Mouse (Mus musculus): ENCODE measurements around the gene Igfbp6.

The Igfbp6 gene

DNA sequence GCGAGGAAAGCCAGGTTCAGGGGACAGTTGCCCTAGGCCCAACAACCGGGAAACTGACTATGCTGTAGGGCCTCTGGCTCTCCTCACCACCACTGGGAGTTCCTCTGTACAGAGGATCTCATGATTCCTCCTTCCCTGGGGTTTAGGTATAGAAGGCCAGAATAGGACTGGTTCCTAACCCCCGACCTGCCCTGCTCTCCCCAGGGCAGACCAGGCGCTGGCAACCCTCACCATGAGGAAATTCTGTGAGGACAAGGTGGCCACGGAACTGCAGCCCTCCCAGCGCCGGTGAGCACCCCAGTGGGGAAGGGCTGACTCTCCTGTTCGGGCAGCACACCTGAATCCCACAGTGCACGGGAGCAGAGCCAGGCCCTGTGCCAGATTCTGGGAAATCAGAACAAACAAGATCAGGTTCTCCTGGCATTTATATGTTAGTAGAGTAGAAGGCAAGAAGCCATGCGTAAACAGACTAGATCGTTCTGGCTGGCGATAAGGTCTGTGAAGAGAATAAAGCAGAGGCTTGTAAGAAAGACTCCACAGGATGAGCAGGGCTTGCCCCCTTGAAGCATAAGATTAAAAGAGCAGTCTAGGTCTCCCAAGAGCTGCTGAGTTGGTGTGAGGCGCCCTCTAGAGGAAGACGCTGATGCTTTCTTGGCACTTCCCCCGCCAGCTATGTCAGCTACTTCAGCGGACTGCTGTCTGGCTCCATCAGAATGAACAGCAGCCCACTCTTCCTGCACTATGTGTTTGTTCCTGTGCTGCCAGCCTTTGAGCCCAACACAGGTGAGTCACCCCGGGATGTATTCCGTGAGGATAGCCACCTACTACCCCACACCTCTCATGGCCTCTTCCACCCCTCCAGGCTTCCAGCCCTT, 35.3 kb upstream of the Igfbp6 start:
- DNase-seq = peak; percentile 87 to 91

DNA sequence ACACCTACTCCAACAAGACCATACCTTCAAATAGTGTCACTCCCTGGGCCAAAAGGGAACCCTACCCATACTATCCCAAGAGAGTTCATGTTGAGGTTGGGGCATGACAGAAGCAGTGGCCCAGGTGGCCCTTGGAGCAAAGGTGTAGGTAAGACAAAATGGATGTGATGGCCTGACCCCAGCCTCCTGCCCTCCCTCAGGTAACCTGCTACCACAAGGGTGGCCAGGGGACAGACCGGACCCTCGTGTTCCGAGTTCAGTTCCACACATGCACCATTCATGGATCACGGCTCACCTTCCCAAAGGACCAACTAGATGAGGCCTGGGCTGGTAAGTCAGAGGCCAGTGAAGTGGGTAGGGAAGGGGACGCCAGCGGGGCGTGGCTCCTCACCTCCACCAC, 33.9 kb upstream of the Igfbp6 start:
- DNase-seq = no peak

DNA sequence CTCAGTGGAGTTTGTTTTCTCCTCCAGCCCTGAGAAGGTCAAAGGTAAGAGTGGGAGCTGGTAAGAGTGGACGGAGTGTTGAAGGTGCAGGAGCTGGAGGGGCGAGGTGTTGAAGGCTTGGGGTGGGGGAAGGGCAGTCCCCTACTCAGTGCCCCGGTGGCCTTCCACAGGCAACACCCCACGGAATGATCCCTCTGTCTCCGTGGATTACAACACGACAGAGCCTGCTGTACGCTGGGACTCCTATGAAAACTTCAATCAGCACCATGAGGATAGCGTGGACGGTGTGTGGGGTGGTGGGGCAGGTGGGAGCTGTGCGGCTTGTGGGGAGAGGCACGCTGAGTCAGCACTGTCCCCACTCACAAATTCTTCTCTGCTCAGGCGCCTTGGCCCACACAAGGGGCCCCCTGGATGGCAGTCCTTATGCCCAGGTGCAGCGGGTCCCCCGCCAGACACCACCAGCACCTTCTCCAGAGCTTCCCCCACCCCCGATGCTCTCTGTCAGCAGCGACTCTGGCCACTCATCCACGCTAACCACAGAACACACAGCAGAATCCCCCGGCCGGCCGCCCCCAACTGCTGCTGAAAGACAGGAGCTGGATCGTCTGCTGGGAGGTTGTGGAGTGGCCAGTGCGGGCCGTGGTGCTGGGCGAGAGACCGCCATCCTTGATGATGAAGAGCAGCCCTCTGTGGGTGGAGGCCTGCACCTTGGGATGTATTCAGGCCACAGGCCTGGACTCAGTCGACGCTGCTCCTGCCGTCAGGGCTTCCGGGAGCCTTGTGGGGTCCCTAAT, 33.3 kb upstream of the Igfbp6 start:
- DNase-seq = no peak

DNA sequence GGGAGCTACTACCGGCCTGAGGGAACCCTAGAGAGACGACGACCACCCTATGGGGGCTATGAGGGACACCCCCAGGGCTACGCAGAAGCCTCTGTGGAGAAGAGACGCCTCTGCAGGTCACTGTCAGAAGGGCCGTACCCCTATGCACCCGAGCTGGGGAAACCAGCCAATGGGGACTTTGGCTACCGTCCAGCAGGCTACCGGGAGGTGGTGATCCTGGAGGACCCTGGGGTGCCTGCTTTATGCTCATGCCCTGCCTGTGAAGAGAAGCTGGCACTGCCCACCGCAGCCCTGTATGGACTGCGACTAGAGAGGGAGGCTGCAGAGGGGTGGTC, 32.7 kb upstream of the Igfbp6 start:
- no peak for DNase-seq

DNA sequence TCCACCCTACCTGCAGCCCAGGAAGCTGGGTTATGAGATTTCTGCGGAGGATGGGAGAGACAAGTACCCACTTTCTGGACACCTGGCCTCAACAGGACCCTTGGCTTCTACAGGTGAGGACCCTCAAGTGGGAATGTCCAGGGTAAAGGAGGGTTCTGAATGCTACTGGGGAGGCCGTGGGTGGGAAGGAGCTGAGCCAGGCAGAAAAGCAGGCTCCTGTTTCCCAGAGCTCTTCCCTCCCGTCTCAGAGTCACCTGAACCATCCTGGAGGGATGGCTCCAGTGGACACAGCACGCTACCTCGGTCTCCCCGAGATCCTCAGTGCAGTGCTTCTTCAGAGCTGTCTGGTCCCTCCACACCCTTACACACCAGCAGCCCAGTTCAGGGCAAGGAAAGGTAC, 32.0 kb upstream of the Igfbp6 start:
- DNase-seq = no peak

DNA sequence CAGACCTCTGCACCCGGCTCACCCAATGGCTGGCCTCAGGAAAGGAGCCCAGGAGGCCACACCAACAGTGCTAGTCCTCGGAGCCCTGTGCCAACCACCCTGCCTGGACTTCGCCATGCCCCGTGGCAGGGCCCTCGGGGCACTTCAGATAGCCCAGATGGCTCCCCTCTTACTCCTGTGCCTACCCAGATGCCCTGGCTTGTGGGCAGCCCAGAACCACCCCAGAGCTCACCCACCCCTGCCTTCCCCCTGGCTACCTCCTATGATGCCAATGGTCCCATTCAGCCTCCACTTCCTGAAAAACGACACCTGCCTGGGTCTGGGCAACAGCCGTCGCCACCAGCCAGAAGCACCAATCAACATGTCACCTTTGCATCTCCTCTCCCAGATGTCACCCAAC, 31.3 kb upstream of the Igfbp6 start:
- DNase-seq = no peak

DNA sequence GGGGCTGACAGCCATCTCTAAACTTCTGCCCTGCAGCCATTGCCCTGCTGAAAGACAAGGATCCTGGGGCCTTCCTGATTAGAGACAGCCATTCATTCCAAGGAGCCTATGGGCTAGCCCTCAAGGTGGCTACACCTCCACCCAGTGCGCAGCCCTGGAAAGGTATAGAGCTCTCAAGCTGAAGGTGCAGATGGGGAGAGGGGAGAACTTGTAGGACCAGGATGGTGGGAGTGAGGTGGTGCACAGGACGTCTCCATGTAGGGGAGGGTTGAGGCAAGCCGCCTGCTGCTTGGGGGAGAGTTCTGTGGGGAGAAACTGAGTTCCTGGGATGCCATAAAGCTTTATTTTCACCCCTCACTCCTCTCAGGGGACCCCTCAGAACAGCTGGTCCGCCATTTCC, 30.5 kb upstream of the Igfbp6 start:
- DNase-seq = no peak

DNA sequence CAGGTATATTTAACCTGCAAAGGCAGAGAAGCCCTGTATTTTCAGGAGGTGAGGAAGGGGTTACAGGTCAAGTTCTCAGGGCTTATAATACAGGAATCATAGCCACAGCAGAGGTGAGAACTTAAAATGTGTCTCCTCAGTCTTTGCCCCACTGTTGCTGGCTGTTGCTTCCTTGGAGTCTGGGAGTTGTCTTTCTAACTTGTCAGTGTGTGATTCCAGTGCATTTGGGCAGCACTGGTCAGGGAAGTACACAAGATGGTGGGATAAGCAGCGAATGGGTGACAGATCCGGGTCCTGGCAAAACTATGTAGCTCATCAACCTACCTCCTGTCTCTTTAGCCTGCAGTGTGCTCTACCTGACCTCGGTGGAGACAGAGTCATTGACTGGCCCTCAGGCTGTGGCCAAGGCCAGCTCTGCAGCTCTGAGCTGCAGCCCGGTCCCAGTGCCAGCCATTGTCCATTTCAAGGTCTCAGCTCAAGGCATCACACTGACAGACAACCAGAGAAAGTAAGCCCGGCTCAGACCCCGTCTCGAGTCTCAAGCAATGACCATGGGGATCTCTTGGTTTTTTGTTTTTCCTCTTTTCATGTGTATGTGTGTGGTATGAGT, 29.4 kb upstream of the Igfbp6 start:
- DNase-seq = no peak

DNA sequence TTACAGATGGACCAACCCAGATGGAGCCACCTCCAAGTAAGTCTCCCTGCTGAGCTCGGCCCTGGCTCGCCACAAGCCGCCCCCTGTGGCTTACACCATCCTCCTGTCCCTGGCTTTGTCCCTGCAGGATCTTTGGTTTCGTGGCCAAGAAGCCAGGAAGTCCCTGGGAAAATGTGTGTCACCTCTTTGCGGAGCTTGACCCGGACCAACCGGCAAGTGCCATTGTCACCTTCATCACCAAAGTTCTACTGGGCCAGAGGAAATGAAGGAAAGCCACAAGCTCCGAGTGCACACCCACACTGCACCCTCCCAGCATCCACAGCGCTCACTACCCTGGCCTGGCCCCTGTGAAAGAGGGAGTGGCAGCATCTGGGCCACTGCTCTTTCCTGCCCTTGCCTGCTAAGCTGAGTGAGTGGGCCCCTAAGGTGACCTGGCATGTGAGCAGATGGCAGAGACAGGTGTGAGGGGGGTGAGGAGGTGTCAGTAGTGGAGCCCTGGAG, 28.4 kb upstream of the Igfbp6 start:
- DNase-seq = no peak

DNA sequence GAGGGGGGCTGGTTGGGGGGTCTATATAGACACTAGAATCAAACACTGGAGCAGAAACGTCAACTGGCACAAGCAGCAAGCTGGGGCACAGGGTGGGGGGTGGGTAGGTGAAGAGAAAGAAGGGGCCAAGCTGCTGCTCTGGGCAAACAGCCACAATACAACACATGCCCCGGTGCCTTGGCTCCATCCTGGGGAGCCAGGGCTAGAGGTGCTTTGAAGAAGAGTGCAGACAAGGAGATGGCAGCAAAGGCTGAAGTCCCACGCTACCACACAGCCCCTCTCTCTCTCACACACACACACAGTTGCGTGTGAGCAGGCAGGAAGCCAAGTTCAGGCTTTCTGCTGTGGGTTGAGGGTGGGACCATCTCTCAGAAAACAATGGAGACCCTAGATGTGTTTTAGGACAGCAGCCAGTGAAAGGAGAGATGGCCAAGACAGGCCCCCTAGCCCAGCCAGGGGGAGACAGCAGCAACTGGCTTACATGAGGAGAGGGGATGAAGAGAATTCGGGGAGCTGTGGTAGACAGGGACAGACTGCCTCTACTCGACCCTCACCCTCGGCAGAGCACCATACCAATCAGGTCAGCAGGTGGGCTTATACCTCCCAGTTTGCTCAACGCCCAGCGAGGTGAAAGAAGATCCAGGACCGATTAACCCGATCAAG, 27.3 kb upstream of the Igfbp6 start:
- no peak for DNase-seq

DNA sequence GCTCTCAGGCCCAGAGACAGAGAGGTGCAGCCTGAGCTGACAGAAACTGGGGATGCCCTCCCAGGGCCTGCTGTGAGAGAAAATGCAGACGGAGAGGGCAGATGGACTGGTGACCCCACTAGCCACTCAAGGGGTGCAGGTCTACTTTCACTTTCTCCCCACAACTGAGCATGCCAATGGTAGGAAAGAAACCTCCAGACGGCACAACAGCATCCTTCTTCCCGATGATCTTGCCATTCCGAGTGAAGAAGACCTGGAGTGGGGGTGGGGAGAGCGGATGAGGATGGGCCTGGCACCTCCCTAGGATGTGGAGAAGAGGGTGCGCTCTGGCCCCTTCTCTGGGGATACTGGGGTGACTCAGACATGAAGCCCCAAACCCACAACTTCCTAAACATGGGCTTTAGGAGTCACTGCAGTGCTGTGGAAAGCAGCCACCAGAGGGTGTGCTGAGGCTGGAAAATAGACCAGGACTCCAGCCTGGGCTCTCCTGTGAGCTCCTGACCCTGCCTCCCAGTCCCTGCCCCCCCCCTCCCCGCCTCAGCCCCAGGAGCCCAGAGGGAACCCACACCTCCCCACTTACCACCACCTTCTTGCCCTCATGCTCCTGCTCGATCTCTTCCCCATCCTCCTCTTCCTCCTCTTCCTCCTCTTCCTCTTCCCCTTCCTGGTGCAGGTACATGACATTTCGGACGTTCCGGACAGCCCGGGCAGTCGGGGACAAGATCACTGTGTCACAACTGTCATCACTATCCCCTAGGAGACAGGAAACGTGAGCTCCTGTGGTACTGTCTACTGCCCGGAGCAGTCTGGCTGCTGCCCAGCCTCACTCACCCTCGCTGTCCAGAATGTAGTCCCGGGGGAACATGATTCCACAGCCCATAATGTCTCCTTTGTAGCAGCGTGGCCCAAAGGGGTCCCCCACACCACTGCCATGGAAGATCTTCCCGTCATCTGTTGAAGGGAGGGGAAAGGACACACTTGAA, 26.4 kb upstream of the Igfbp6 start:
- DNase-seq = peak; percentile 69 to 76

DNA sequence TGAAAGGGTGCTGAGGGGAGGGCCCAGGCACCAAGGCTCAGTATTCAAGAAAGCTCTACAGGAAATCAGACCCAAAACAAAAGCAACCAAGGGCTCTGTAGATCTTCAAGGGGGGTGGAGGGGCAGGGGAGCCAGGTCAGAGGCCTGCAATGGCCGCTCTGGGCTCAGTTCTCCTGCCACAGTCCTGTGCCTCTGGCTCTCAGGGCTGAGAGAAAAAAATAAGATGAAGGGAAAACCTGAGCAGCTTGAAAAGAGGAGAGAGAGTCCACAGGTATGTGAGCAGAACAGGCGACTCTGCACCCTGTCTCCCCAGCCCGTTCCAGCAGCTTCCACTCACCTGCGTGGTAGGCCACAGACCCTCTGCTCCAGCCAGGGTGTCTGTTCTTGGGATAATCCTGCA, 25.6 kb upstream of the Igfbp6 start:
- DNase-seq = no peak

DNA sequence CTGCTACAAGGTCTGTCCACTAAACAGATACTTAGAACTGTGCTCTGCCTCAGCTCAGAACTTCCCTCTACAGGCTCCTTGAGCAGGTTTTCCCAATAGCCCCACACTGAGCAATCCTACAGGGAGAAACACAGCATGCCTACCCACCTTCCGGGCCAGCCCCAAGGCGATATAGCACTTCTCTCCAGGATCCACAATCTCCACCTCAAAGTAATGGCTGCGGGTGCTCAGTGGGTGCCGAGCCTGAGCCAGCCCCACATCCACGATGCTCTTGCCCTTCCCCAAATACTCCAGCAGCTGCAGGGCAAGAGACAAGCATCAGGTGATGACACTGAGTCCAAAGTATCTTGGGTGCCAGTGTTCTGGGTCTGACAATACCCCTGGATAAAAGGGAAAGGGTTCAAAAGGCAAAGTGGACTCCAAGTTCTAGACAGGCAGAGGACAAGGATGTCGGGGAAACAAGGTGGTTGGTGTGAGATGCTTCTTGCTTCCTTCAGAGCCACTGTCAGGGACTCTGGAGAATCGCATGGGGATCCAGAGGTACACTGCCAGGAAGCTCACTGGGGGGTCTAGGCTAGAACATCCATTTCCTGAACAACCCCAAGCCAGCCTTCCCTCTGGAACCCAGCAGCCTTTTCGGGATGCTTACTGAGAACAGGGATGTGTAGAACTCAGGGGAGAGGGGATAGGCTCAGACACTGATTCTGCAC, 24.9 kb upstream of the Igfbp6 start:
- no peak for DNase-seq

DNA sequence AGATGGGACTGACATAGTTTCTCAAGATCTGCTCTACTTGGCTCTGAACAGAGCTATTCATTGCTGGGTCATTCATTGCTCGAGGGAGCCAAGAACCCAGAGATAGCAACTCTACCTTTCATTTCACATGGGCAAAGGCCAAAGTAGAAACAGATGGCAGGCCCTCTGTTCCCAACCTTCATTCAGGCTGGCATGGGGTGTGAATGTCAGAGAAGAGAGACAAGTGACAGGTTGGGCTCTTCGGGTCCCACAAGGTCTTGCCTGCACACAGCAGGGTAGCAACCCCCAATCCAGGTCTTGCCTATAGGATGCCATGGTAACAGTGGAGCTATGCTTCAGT, 24.4 kb upstream of the Igfbp6 start:
- no peak for DNase-seq

DNA sequence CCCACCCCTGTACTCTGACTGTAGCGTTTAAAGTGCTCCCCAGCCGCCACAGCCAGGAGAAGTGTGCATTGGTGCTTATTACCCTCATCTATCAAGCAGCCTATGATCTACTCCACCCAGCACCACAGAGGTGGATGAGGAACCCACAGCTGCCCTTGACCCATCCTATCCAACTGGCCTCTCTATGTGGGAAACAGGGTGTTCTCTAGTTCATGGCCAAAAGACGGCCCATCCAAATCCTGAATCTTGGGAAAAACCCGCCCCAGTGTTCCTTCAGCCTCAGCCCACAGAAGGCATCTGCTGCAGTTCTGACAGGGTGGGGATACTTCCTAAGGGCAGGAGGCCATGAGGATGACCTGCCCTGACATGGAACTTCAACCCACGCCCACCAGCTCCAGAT, 23.6 kb upstream of the Igfbp6 start:
- no peak for DNase-seq

DNA sequence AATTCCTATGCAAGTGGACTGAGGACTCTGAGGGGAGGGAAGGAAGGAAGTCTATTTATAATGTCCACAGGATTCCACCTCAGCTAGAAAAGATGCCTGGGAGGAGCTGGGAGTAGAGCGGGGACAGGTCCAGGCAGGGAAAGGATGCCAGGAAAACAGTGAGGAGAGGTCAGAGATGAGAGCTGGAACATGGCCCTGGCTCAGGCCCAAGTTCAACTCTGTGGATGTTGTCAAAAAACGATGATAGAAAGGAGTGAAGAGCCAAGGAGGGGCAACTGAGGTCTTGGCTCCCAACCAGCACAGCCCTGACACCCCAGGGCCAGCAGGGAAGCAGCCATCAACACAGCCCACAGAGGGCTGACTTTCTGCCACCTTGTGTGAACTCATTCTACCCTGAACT, 17.9 kb upstream of the Igfbp6 start:
- peak; percentile 60 to 67 for DNase-seq

DNA sequence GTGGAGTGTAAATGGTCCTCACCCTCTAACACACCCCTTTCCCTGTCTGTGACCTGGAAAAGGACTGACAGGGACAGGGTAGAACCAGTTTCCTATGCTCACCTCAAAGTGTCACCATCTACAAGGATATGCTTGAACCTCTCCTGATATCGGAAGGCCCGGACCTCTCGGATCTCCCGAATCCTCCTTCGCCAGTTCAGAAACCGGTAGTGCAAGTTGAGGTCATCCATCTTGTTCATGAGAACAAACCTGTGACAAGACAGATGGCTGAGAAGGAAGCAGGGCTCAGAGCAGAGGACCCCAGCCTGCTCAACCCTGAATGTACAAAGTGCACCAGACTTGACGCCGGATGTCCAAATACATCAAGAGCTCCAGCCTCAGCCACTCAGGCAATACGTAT, 10.8 kb upstream of the Igfbp6 start:
- no peak for DNase-seq

DNA sequence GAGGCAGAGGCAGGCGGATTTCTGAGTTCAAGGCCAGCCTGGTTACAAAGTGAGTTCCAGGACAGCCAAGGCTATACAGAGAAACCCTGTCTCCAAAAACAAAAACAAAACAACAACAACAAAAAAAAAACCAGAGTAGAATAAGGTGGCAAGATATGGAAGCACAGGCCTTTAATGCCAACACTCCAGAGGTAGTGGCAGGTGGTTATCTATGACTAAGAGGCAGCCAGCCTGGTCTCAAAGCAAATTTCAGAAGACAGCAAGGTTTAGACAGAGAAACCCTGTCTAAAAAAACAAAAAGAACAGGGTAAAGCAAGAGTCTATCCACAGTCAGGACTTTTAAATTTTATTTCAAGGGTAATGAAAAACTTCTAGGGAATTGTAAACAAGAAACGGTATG, 9.5 kb upstream of the Igfbp6 start:
- DNase-seq = no peak

DNA sequence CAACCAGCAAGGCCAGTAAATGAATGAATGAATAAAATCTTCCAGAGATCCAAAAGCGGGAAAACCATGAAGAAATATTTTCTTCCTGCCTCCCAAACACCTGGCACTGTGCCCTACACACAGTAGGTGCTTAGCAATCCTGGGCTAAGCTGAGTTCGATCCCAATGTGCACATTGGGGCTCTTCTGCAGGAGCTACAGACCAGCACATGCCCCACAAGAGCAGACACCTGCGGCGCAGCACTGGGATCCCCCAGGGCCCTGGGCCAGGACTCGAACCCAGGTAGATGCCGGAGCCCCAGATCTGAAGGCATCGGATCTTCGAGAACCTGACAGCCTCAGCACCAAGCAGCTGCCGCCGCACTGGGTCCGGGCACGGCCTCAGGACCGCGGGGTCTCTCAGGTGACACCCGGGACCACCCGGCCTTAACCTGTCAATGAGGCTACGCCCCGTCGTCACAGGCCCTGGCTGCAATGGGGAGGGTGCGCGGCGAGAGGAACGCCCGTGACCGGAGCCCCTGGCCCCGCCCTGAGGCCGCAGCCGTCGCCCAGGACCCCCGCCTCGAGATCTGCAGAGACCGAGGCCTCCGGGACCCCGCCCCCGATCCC, 8.5 kb upstream of the Igfbp6 start:
- peak in 1 of 2 experiments; percentile 43 for DNase-seq

DNA sequence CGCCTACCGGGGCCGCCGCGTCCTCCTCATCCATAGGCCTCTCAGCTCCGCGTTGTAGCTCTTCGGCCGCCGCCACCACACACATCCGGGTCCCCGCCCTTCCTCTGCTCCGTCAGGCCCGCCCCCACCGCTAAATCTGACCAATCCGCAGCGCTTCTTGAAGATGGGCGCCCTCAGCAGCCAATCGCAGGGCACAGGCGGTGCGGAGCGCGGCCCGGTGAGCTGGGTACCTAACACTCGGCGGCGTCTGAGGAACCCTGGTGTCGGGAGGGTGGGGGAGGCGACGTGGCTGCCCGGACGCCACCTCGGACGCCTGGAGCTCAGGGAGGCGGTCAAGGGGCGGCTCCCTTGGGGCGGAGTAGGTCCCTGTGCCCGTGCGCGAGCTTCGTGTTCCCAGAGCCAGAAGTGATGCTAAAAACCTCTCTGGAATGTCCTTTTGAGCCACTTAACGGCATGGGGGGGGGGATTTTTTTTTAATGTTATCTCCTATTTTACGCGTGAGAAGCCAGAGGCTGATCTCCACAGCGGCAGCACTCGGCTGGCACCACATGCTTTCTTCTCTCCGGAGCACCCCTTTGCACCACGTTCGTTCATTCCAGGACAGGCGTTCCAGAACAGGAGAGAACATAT, 7.9 kb upstream of the Igfbp6 start, which contains the start of gene Spryd3:
Gene Spryd3, minus strand, starts transcription at position 106 of the 630 bp plus-strand sequence.
- peak; percentile 96 to 97 for DNase-seq

Data from kidney, postnatal 4 days (tissue).